Mouse (Mus musculus) left cerebral cortex, adult 11 months (tissue): ENCODE results near the gene Ikbke.

Experiments used
- DNase-seq: peaks from one replicate; pipeline ENCODE4 v3.0.0; 2022; ENCODE audit warnings: low spot score

Gene Ikbke

GRCm38 (mm10) chr1:131238931-131239381 is 40.5 kb downstream of the Ikbke start:
- DNase-seq = no peak

- DNase-seq = no peak
Observed at GRCm38 (mm10) chr1:131236077-131236476, 43.3 kb downstream of the Ikbke start.

GRCm38 (mm10) chr1:131233527-131233926 is 45.9 kb downstream of the Ikbke start:
- DNase-seq = no peak

GRCm38 (mm10) chr1:131228659-131229058 is 50.7 kb downstream of the Ikbke start:
- DNase-seq = no peak

GRCm38 (mm10) chr1:131228225-131228624 is 51.2 kb downstream of the Ikbke start:
- DNase-seq = no peak

GRCm38 (mm10) chr1:131224848-131225471 is 54.4 kb downstream of the Ikbke start:
- DNase-seq = no peak

- no peak for DNase-seq
Observed at GRCm38 (mm10) chr1:131223345-131223744, 56.1 kb downstream of the Ikbke start.

GRCm38 (mm10) chr1:131221822-131222590 is 57.4 kb downstream of the Ikbke start:
- DNase-seq = no peak

GRCm38 (mm10) chr1:131218933-131219332 is 60.5 kb downstream of the Ikbke start:
- no peak for DNase-seq

GRCm38 (mm10) chr1:131213361-131213760 is 66.0 kb downstream of the Ikbke start:
- DNase-seq = no peak

- DNase-seq = no peak
Observed at GRCm38 (mm10) chr1:131212956-131213355, 66.5 kb downstream of the Ikbke start.

- no peak for DNase-seq
Observed at GRCm38 (mm10) chr1:131211655-131212054, 67.8 kb downstream of the Ikbke start.

GRCm38 (mm10) chr1:131209971-131210426 is 69.4 kb downstream of the Ikbke start:
- DNase-seq = no peak

GRCm38 (mm10) chr1:131208800-131209199 is 70.6 kb downstream of the Ikbke start:
- DNase-seq = no peak

GRCm38 (mm10) chr1:131208081-131208480 is 71.3 kb downstream of the Ikbke start:
- DNase-seq = no peak

GRCm38 (mm10) chr1:131207531-131207930 is 71.9 kb downstream of the Ikbke start:
- no peak for DNase-seq

GRCm38 (mm10) chr1:131206342-131206741 is 73.1 kb downstream of the Ikbke start:
- no peak for DNase-seq

GRCm38 (mm10) chr1:131204461-131204860 is 74.9 kb downstream of the Ikbke start:
- no peak for DNase-seq
